Mouse (Mus musculus) common myeloid progenitor, adult 5-6 weeks (primary cell): ENCODE measurements at regions not wholly inside any gene's neighbourhood (a gene's known extent, or its start where the extent isn't known, plus 50 kb on each side); places are given as distances from the start of the nearest gene placed in this dataset.
"Not testable (repeated sequence)": the region's sequence is repeated elsewhere in the genome, so short reads cannot be mapped to it uniquely, and the experiment has no call there.

Source experiments
- ATAC-seq: replicated peaks from 2 replicates; pipeline ENCODE4 v1.8.0; 2016; ENCODE audit warnings: low read depth, mild to moderate bottlenecking, moderate TSS enrichment, inconsistent platforms; ENCODE audit not compliant: poor library complexity, severe bottlenecking

- not testable (repeated sequence) for ATAC-seq
Measured at GRCm38 (mm10) chr19:9338971-9339370, 203.5 kb upstream of the Asrgl1 start.

GRCm38 (mm10) chr19:9337447-9337846, 202.0 kb upstream of the Asrgl1 start:
- ATAC-seq, result not testable (repeated sequence)

GRCm38 (mm10) chr19:9317932-9318331, 182.5 kb upstream of the Asrgl1 start:
- ATAC-seq, result not testable (repeated sequence)

- not testable (repeated sequence) for ATAC-seq
Measured at GRCm38 (mm10) chr19:9316162-9316561, 180.7 kb upstream of the Asrgl1 start.

- peak; percentile 99 for ATAC-seq
Measured at GRCm38 (mm10) chr19:9283176-9283575, 147.7 kb upstream of the Asrgl1 start.

GRCm38 (mm10) chr19:9234676-9235075, 99.2 kb upstream of the Asrgl1 start:
- ATAC-seq, result not testable (repeated sequence)
